In genomic region chr12:86721453-86721852, GRCm38 (mm10) we compare ENCODE assay signal across 23 mouse cellular contexts. TPM values are rescaled to one million over a fixed set of nuclear protein-coding genes. Genes with fewer than 3 reads are reported as not detected.
A peak's percentile ranks its signal among the peaks of the same experiment; 100 is the strongest.
DNase-seq lines count a peak whose midpoint lies in the region; ATAC-seq lines count a peak whose summit lies in the region.
"Had no signal": no experiment of that assay in that cellular context is flagged by ENCODE, and none has a peak within 500 bp of the region (broad histone marks: within the 10 kb centered on the region; RNA-seq: fewer than 3 reads in every experiment).

No protein-coding gene starts in this region.

- peaks cover 19% of the 10 kb centered on the region for H3K4me1 ChIP-seq in heart, embryonic 16.5 days (ENCODE audit: control insufficient read depth, insufficient read depth, low read length)

- WGBS in heart, embryonic 16.5 days, result 47% methylated on average over 5 of the region's 5 CpGs

- H3K36me3 ChIP-seq in heart, embryonic 16.5 days (ENCODE audit: control insufficient read depth, insufficient read depth), result peaks cover 4% of the 10 kb centered on the region; the same call in 1 of the 2 replicates

- no peaks in the 10 kb centered on the region for H3K9me3 ChIP-seq in heart, embryonic 16.5 days (replicated peaks; ENCODE audit: control insufficient read depth, low read length)
- H3K9me3 ChIP-seq: forebrain, embryonic 12.5 days; limb, embryonic 15.5 days; midbrain, embryonic 13.5 days had no signal

- H3K4me3 ChIP-seq in heart, embryonic 16.5 days (ENCODE audit: low read length), result no peak overlapping the region
- H3K4me3 ChIP-seq: forebrain, embryonic 12.5 days; limb, embryonic 15.5 days; midbrain, embryonic 13.5 days had no signal

- H3K27ac ChIP-seq in heart, embryonic 16.5 days (ENCODE audit: low read length), result peak overlapping the region; percentile 26; the same call in 1 of the 2 replicates
- H3K27ac ChIP-seq: forebrain, embryonic 12.5 days; hindbrain, embryonic 14.5 days; limb, embryonic 15.5 days; midbrain, embryonic 13.5 days had no signal

- no peak overlapping the region for H3K4me2 ChIP-seq in heart, embryonic 16.5 days (ENCODE audit: low read depth, low read length)
- H3K4me2 ChIP-seq: forebrain, embryonic 12.5 days; hindbrain, embryonic 14.5 days; limb, embryonic 15.5 days; midbrain, embryonic 13.5 days had no signal

- no peak for ATAC-seq in heart, embryonic 16.5 days (replicated peaks; ENCODE audit: extremely low read depth, insufficient read depth, low FRiP score)
- ATAC-seq: intestine, embryonic 16.5 days; midbrain, embryonic 13.5 days had no signal

- no peak overlapping the region for H3K9ac ChIP-seq in heart, embryonic 16.5 days (ENCODE audit: low read length)
- H3K9ac ChIP-seq: forebrain, embryonic 12.5 days; hindbrain, embryonic 14.5 days; limb, embryonic 15.5 days; midbrain, embryonic 13.5 days had no signal

- no peaks in the 10 kb centered on the region for H3K27me3 ChIP-seq in heart, embryonic 16.5 days (ENCODE audit: control insufficient read depth, insufficient read depth, low read length)
- H3K27me3 ChIP-seq: forebrain, embryonic 12.5 days; limb, embryonic 15.5 days; midbrain, embryonic 13.5 days had no signal

- peak; percentile 58 for DNase-seq in cerebellum, adult 9-11 months
- DNase-seq in cerebellum, adult 18-20 months, result no peak
- no peak for DNase-seq in heart, adult 18-20 months
- peak; percentile 10 for DNase-seq in urinary bladder, postnatal 14 days (ENCODE audit: low spot score)
- DNase-seq in urinary bladder, adult 2 months (ENCODE audit: low spot score), result no peak
- DNase-seq in retina, postnatal 1 day, result no peak
- DNase-seq: cerebellum, adult 2 months; gastrocnemius, postnatal 36 days; layer of hippocampus, postnatal 36 days; lung, postnatal 4 days; right cerebral cortex, adult 18-20 months; thymus, adult 18-20 months had no signal

RNA-seq across cellular contexts. Expression of gene Angel1, which starts 4.8 kb away (rescaled TPM):
- polyA plus RNA-seq in heart, embryonic 16.5 days (2015; fragmentation: Nextera tagmentation; extraction: Ambion mirVana), result 7.9 and 9.4 TPM in 2 replicates
- 1 to 10 TPM; 3.0 to 3.2 TPM for total RNA-seq in heart, adult 18-20 months (2021)
- 6.7 and 6.9 TPM in 2 replicates for polyA plus RNA-seq in urinary bladder, adult 2 months (2012; rRNA removed)

RNA-seq across cellular contexts. Expression of gene Lrrc74a, which starts 12.7 kb away (rescaled TPM):
- polyA plus RNA-seq in heart, embryonic 16.5 days (2015; fragmentation: Nextera tagmentation; extraction: Ambion mirVana), result not detected in 2 replicates
- not detected for total RNA-seq in heart, adult 18-20 months (2021)
- not detected in 2 replicates for polyA plus RNA-seq in urinary bladder, adult 2 months (2012; rRNA removed)
- total RNA-seq: gastrocnemius, postnatal 36 days; layer of hippocampus, postnatal 36 days; left cerebral cortex, postnatal 25 days had no signal
- polyA plus RNA-seq: C2C12; cerebellum, adult 2 months; forebrain, embryonic 12.5 days; hindbrain, embryonic 14.5 days; intestine, embryonic 16.5 days; kidney, embryonic 16.5 days; limb, embryonic 15.5 days; liver, embryonic 16.5 days; midbrain, embryonic 13.5 days; stomach, embryonic 14.5 days had no signal

RNA-seq across cellular contexts. Expression of gene Vash1, which starts 43.0 kb away (rescaled TPM):
- polyA plus RNA-seq in heart, embryonic 16.5 days (2015; fragmentation: Nextera tagmentation; extraction: Ambion mirVana), result 8.9 and 11.0 TPM in 2 replicates
- total RNA-seq in heart, adult 18-20 months (2021), result 10 to 100 TPM in 1 of 2 experiments, 1 to 10 TPM in 1; 9.2 to 18.5 TPM
- polyA plus RNA-seq in urinary bladder, adult 2 months (2012; rRNA removed), result 1.3 and 1.8 TPM in 2 replicates

Comparison
In these comparisons a context has a peak if more than half of its experiments do, and no peak if none do; other contexts are left out.
1. DNase-seq: peak in cerebellum, adult 9-11 months (single experiment) and urinary bladder, postnatal 14 days (single experiment); none in cerebellum, adult 18-20 months (0 of 2), heart, adult 18-20 months (0 of 2), urinary bladder, adult 2 months (single experiment) and retina, postnatal 1 day (single experiment).